Mouse (Mus musculus): ENCODE measurements around the gene Snx18. TPM values are rescaled to one million over a fixed set of nuclear protein-coding genes. Genes with fewer than 3 reads are reported as not detected.

Snx18 gene
- total RNA-seq, 1 experiment, result 47.5 TPM

DNA sequence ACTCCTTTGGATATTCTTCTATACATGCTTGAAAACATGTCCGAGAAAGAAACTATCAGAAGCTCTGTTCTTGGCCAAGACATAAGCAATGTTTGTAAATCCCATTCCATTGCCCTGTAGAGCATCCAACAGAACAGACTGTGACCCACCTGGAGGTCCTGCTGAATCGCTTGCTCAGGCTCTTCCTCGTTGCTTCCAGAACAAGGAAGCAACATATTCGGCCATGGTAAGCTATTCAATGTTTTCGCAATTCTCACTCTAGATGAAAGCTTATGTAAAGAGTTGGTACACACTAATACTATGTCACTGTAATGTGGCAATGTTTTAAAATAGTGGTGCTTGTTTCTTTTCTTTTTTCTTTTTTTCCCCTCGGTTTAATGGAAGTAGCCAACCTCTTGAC is 76.0 kb downstream of the Snx18 start:
- H3K36me3 ChIP-seq (ENCODE audit: control insufficient read depth, insufficient read depth, low read length, poor library complexity, severe bottlenecking), result no peaks in the 10 kb centered on the region
- no peak overlapping the region for H3K27ac ChIP-seq (ENCODE audit: insufficient read depth, low read depth, low read length, poor library complexity, severe bottlenecking)
- TF ChIP-seq ZC3H11A (IDR thresholded peaks at IDR 0.05; ENCODE audit: borderline replicate concordance, low read depth, low read length) (no peak), CHD2 (IDR thresholded peaks at IDR 0.05; ENCODE audit: low read depth, low read length) (no peak), HCFC1 (IDR thresholded peaks at IDR 0.05; ENCODE audit: borderline replicate concordance, insufficient read depth, low read length) (no peak), ZNF384 (IDR thresholded peaks at IDR 0.05; ENCODE audit: low read depth, low read length) (no peak), MAFK (IDR thresholded peaks at IDR 0.05; ENCODE audit: insufficient read depth, low read depth, low read length) (no peak)
- H3K9me3 ChIP-seq (ENCODE audit: control insufficient read depth, insufficient read depth, low read depth, low read length), result no peaks in the 10 kb centered on the region
- in situ Hi-C loops (cut with MboI; ENCODE audit: low sequenced_read_pairs in 2 of 2, unreplicated experiment in 2 of 2), result no loop called here
- no peak for DNase-seq (ENCODE audit: low read depth, low spot score)
- H3K4me1 ChIP-seq (ENCODE audit: control insufficient read depth in 2 of 2, insufficient read depth in 2 of 2, low read length in 2 of 2, poor library complexity in 1 of 2), result no peaks in the 10 kb centered on the region
- H3K9ac ChIP-seq (ENCODE audit: insufficient read depth, low read depth, low read length, poor library complexity, severe bottlenecking), result no peak overlapping the region
- no peak overlapping the region for H3K4me3 ChIP-seq (ENCODE audit: insufficient read depth in 1 of 2, low read depth in 1 of 2, low read length in 2 of 2, poor library complexity in 1 of 2, severe bottlenecking in 1 of 2)

Other genes with a start within 250 kb of the Snx18 start
- 0.32 TPM in 1 of 2 replicates, not detected in the other for gene Hspb3, start 45.1 kb upstream of the Snx18 start, total RNA-seq (2012; rRNA removed)
- gene Arl15, start 175.9 kb upstream of the Snx18 start, total RNA-seq (2012; rRNA removed), result 15.1 and 18.7 TPM in 2 replicates

All from ES-E14 (cell line).